In the genomic region with DNA sequence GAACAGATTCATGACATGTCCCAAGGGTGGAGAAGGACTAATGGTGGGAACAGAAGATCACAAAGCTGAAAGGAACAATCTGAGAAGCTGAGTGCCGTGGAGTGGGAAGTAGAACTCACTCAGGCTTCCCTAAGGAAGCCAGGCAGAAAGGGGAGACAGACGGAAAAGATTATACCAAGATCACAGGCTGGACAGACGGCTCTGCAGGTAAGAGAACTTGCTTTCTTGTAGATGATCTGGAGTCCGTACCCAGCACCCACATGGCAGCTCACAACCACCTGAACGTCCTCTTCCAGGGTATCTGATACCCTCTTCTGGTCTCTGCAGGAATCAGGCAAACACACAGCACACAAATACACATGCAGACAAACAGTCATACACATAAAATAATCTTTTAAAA, we compare ENCODE assay signal across 38 mouse cellular contexts. TPM values are rescaled to one million over a fixed set of nuclear protein-coding genes. Genes with fewer than 3 reads are reported as not detected.
"Had no signal": no experiment of that assay in that cellular context is flagged by ENCODE, and none has a peak within 500 bp of the region (broad histone marks: within the 10 kb centered on the region; RNA-seq: fewer than 3 reads in every experiment).

No protein-coding gene starts in this region.

- ATAC-seq: forebrain, embryonic 13.5 days; forebrain, embryonic 14.5 days; forebrain, embryonic 15.5 days; forebrain, embryonic 16.5 days; forebrain, postnatal 0 days had no signal

- H3K27ac ChIP-seq: embryonic facial prominence, embryonic 10.5 days; embryonic facial prominence, embryonic 12.5 days; embryonic facial prominence, embryonic 13.5 days; embryonic facial prominence, embryonic 15.5 days; forebrain, embryonic 10.5 days; forebrain, embryonic 12.5 days; forebrain, embryonic 13.5 days; forebrain, embryonic 15.5 days; gastrocnemius, adult 2 months; heart, adult 2 months had no signal

- H3K36me3 ChIP-seq: embryonic facial prominence, embryonic 12.5 days; embryonic facial prominence, embryonic 15.5 days; forebrain, embryonic 12.5 days; forebrain, embryonic 15.5 days had no signal

- DNase-seq: cerebellum, adult 2 months; cerebellum, adult 8-10 months; cerebellum, adult 9-10 months; cerebellum, adult 9-11 months; cerebellum, postnatal 10 days; cerebellum, postnatal 14 days; cerebellum, postnatal 25 days; cerebellum, postnatal 36 days; embryo, embryonic 11 days; forebrain, postnatal 0 days; gastrocnemius, adult 2 months; gastrocnemius, postnatal 10 days; gastrocnemius, postnatal 14 days; gastrocnemius, postnatal 25 days; gastrocnemius, postnatal 36 days; heart, adult 18-20 months; heart, adult 2 months had no signal

- H3K27me3 ChIP-seq: embryonic facial prominence, embryonic 12.5 days; embryonic facial prominence, embryonic 13.5 days; embryonic facial prominence, embryonic 15.5 days; forebrain, embryonic 12.5 days; forebrain, embryonic 13.5 days; forebrain, embryonic 15.5 days had no signal

- H3K4me2 ChIP-seq: embryonic facial prominence, embryonic 12.5 days; embryonic facial prominence, embryonic 13.5 days; embryonic facial prominence, embryonic 15.5 days; forebrain, embryonic 12.5 days; forebrain, embryonic 13.5 days; forebrain, embryonic 15.5 days had no signal

- H3K9ac ChIP-seq: embryonic facial prominence, embryonic 12.5 days; embryonic facial prominence, embryonic 13.5 days; embryonic facial prominence, embryonic 15.5 days; forebrain, embryonic 12.5 days; forebrain, embryonic 13.5 days; forebrain, embryonic 15.5 days; forebrain, postnatal 0 days had no signal

- H3K4me3 ChIP-seq: embryonic facial prominence, embryonic 10.5 days; embryonic facial prominence, embryonic 12.5 days; embryonic facial prominence, embryonic 13.5 days; embryonic facial prominence, embryonic 15.5 days; erythroblast, embryonic 14.5 days; forebrain, embryonic 10.5 days; forebrain, embryonic 12.5 days; forebrain, embryonic 13.5 days; forebrain, embryonic 15.5 days; gastrocnemius, adult 2 months; heart, adult 2 months had no signal

- H3K9me3 ChIP-seq: embryonic facial prominence, embryonic 10.5 days; embryonic facial prominence, embryonic 12.5 days; embryonic facial prominence, embryonic 13.5 days; embryonic facial prominence, embryonic 15.5 days; forebrain, embryonic 10.5 days; forebrain, embryonic 12.5 days; forebrain, embryonic 13.5 days; forebrain, embryonic 15.5 days had no signal

RNA-seq across cellular contexts. Expression of a gene that starts 51.3 kb away (rescaled TPM):
- total RNA-seq: common myeloid progenitor, adult 5-6 weeks; forebrain, postnatal 0 days; gastrocnemius, adult 18-20 months; gastrocnemius, adult 2 months; gastrocnemius, adult 8-10 months; gastrocnemius, postnatal 10 days; gastrocnemius, postnatal 14 days; gastrocnemius, postnatal 25 days; gastrocnemius, postnatal 36 days; gastrocnemius, postnatal 4 days; granulocyte monocyte progenitor cell, adult 5-6 weeks; heart, adult 18-20 months; heart, adult 2 months had no signal
- polyA plus RNA-seq: cerebellum, adult 2 months; cortical plate, adult 2 months; embryonic facial prominence, embryonic 10.5 days; embryonic facial prominence, embryonic 11.5 days; embryonic facial prominence, embryonic 12.5 days; erythroblast, embryonic 14.5 days; forebrain, embryonic 10.5 days; forebrain, embryonic 11.5 days; forebrain, embryonic 12.5 days; forebrain, embryonic 13.5 days; forebrain, embryonic 14.5 days; forebrain, embryonic 15.5 days; forebrain, embryonic 16.5 days; forebrain, postnatal 0 days; frontal cortex, adult 2 months; gonadal fat pad, adult 2 months; heart, adult 2 months had no signal
